Mouse (Mus musculus) layer of hippocampus, postnatal 25 days (tissue): Measurements from ENCODE around the gene Olfr834. TPM values are rescaled to one million over a fixed set of nuclear protein-coding genes. Genes with fewer than 3 reads are reported as not detected.

Source experiments
- DNase-seq, 2 experiments: peaks; one replicate each; pipeline ENCODE4 v3.0.0; 2022; ENCODE audit warnings: mixed read lengths in 2 of 2, low spot score in 1 of 2; ENCODE audit errors: extremely low spot score in 1 of 2
- total RNA-seq, 2 experiments: library from RNA; stranded (reverse); gene quantifications; 2 replicates each; pipeline ENCODE4 v1.2.3; 2021

Olfr834 gene
- not detected for total RNA-seq

- DNase-seq, result no peak
Measured at GRCm38 (mm10) chr9:18987690-18988089, at the start of gene Olfr834. Gene Olfr834, plus strand, starts transcription at chr9:18987990.

DNA sequence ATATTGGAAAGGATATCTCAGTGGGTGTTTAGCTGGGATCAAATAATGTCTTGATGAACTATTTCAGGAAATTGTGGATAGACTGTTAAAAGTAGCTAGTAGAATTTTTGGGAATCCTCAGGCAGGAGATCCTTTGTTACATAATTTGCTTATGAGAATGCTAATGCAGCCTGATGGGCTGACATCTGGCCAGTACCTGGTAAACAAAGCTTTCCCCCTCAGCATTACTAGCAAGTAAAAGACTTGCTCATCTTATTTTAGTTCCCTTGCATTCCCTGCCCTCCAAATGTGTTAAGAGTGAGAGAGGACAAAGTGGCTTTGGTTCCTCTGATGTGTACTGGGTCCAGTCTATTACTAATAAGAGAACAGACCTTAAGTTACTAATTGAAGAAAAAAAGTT lies 25.8 kb upstream of the Olfr834 start:
- no peak for DNase-seq

GRCm38 (mm10) chr9:19032435-19032834 lies 44.6 kb downstream of the Olfr834 start, which contains the start of gene Olfr835:
Gene Olfr835, plus strand, starts transcription at chr9:19032735.
- DNase-seq, result no peak

Other genes starting within 250 kb of the Olfr834 start
- gene Olfr24, start 224.0 kb upstream of the Olfr834 start, total RNA-seq, result not detected
- not detected for gene Olfr828, start 168.5 kb upstream of the Olfr834 start, total RNA-seq
- gene Olfr829, start 133.1 kb upstream of the Olfr834 start, total RNA-seq, result not detected
- gene Olfr830, start 113.3 kb upstream of the Olfr834 start, total RNA-seq, result not detected
- gene Olfr832, start 50.9 kb upstream of the Olfr834 start, total RNA-seq, result not detected
- not detected for gene Olfr835, start 44.7 kb downstream of the Olfr834 start, total RNA-seq
- not detected for gene Olfr836, start 132.4 kb downstream of the Olfr834 start, total RNA-seq
- not detected for gene Olfr837, start 148.3 kb downstream of the Olfr834 start, total RNA-seq
- gene Olfr839-ps1, start 189.3 kb downstream of the Olfr834 start, total RNA-seq, result under 1 TPM; 0.02 to 0.09 TPM